Mouse (Mus musculus) gastrocnemius, postnatal 36 days (tissue): Measurements from ENCODE around the gene Nim1k. TPM values are rescaled to one million over a fixed set of nuclear protein-coding genes. Genes with fewer than 3 reads are reported as not detected.
"Not testable (repeated sequence)": the region's sequence is repeated elsewhere in the genome, so short reads cannot be mapped to it uniquely, and the experiment has no call there.

Source experiments
- DNase-seq, 2 experiments: peaks; one replicate each; pipeline ENCODE4 v3.0.0; 2022
- intact Hi-C: fragments of 180-260 bp; cut with DNase I; formaldehyde crosslinking; loops from one replicate; pipeline ENCODE4 v1.15.1; 2025
- total RNA-seq, 2 experiments: library from RNA; stranded (reverse); gene quantifications; 2 replicates each; pipeline ENCODE4 v1.2.3; 2021

The Nim1k gene
- total RNA-seq, 2 experiments from 2014 or later: 0.76 to 1.3 TPM

- intact Hi-C loops: no loop called here
- no peak for DNase-seq
Observed at GRCm38 (mm10) chr13:119741390-119742237, 14.1 kb downstream of the Nim1k start.

- intact Hi-C loops: no loop called here
- DNase-seq: no peak
Observed at GRCm38 (mm10) chr13:119731448-119731847, 24.2 kb downstream of the Nim1k start.

GRCm38 (mm10) chr13:119729406-119729805, 26.3 kb downstream of the Nim1k start:
- DNase-seq: no peak
- intact Hi-C loops: no loop called here

GRCm38 (mm10) chr13:119727608-119728387, 27.9 kb downstream of the Nim1k start:
- intact Hi-C loops: no loop called here

GRCm38 (mm10) chr13:119724541-119724940, 31.1 kb downstream of the Nim1k start:
- intact Hi-C loops: no loop called here
- DNase-seq: no peak

More at GRCm38 (mm10) chr13:119727608-119728387, 27.9 kb downstream of the Nim1k start:
- no peak for DNase-seq

GRCm38 (mm10) chr13:119723368-119723767, 32.3 kb downstream of the Nim1k start:
- no peak for DNase-seq
- intact Hi-C loops: no loop called here

GRCm38 (mm10) chr13:119722447-119722846, 33.2 kb downstream of the Nim1k start:
- no peak for DNase-seq

GRCm38 (mm10) chr13:119716105-119716504, 39.6 kb downstream of the Nim1k start:
- intact Hi-C loops: no loop called here

More at GRCm38 (mm10) chr13:119722447-119722846, 33.2 kb downstream of the Nim1k start:
- intact Hi-C loops: no loop called here

GRCm38 (mm10) chr13:119713821-119714220, 41.9 kb downstream of the Nim1k start:
- no peak for DNase-seq
- intact Hi-C loops: no loop called here

More at GRCm38 (mm10) chr13:119716105-119716504, 39.6 kb downstream of the Nim1k start:
- DNase-seq: no peak

GRCm38 (mm10) chr13:119713107-119713787, 42.4 kb downstream of the Nim1k start:
- intact Hi-C loops: no loop called here
- DNase-seq: no peak

- intact Hi-C loops: no loop called here
Observed at GRCm38 (mm10) chr13:119712463-119712862, 43.2 kb downstream of the Nim1k start.

GRCm38 (mm10) chr13:119710268-119710610, 45.4 kb downstream of the Nim1k start:
- intact Hi-C loops: no loop called here
- DNase-seq: no peak

More at GRCm38 (mm10) chr13:119712463-119712862, 43.2 kb downstream of the Nim1k start:
- no peak for DNase-seq

- intact Hi-C loops: no loop called here
- DNase-seq: no peak
Observed at GRCm38 (mm10) chr13:119709388-119710267, 46.1 kb downstream of the Nim1k start.

- no peak for DNase-seq
- intact Hi-C loops: no loop called here
Observed at GRCm38 (mm10) chr13:119708941-119709340, 46.7 kb downstream of the Nim1k start.

- no peak for DNase-seq
- intact Hi-C loops: no loop called here
Observed at GRCm38 (mm10) chr13:119707906-119708305, 47.8 kb downstream of the Nim1k start.

GRCm38 (mm10) chr13:119706953-119707352, 48.7 kb downstream of the Nim1k start:
- intact Hi-C loops: no loop called here
- no peak for DNase-seq

- DNase-seq, intact Hi-C loops: not testable (repeated sequence)
Observed at GRCm38 (mm10) chr13:119706278-119706880, 49.3 kb downstream of the Nim1k start.

GRCm38 (mm10) chr13:119704280-119704679, 51.4 kb downstream of the Nim1k start:
- DNase-seq: no peak
- intact Hi-C loops: no loop called here

GRCm38 (mm10) chr13:119698436-119698835, 57.2 kb downstream of the Nim1k start:
- no peak for DNase-seq
- intact Hi-C loops: no loop called here
